Mouse (Mus musculus) kidney, postnatal 36 days (tissue): ENCODE measurements around the gene Szt2.

Experiments
- DNase-seq, 2 experiments: peaks; one replicate each; pipeline ENCODE4 v3.0.0; 2021 to 2022; ENCODE audit warnings: mixed read lengths in 2 of 2

The Szt2 gene

DNA sequence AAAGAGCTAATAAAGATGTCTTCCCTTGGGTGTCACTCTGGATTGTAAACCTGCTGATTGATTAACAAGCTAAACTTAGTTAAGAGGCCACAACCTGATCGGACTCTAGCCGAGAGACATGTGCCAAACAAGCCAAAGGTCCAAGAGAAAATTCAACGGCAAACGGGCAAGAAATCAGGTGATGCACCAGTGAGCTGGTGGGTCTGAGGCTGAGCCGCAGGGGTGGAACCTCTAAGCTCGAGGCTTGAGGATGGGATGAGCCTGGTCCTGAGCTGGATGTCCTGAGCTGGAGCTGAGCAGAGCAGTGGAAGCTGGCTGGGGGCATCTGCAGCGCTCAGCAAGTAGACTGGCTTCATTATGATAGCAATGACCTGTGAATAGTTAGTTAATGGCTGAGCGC is 51.6 kb downstream of the Szt2 start:
- DNase-seq: peak; percentile 70 to 81

DNA sequence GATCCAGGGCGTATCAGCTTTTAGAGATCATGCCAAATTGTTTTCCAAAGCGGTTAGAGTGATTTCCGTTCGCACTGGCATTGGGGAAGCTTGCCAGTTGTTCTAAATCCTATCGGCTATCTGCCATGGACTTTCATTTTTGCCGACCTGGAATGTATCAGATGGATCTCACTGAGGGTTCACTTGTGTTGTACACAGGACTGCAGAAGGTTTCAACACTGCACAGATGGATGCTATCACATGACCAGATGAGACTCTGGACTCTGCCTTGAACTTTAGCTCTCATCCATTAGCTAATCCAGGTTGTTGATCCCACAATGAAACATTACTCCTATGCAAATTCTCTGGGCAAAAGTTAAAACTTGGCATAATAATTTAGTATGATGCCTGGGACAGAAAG is 52.3 kb downstream of the Szt2 start:
- peak; percentile 61 to 87 for DNase-seq

DNA sequence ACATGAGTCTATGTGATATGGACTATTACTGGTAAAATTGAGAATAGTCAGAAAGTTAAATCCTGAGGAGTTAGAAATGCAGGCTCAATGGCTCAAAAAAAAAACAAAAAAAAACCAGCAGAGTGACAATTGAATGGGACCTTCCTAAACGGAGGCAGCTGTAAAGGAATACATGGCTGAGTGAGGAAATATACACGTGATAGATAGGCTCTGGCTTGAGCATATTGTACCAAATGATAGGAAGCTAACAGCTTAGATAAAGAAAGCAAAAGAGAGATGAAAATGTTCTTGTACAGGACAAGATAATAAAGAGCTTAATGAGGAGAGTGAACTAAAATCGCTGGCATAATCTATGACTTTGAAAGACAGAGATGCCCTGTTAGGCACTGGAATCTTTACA is 54.8 kb downstream of the Szt2 start:
- no peak for DNase-seq

DNA sequence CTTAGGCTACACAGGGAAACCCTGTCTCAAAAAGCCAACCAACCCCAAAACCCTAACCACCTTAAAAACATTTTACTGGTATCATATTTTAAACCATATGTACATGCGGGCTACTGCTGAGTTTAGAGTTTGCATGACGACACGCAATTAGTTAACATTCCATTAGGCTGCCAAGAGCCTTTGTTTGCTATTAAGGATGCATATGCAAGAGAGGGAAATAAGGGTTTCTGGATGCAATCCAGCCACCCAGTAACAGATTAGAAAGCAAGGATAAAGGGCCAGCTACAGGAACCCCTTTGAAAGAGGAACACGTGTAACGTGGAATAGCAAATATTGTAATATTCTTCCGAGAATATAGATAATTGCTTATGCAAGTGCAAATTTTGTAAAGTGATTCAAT is 55.4 kb downstream of the Szt2 start:
- no peak for DNase-seq

DNA sequence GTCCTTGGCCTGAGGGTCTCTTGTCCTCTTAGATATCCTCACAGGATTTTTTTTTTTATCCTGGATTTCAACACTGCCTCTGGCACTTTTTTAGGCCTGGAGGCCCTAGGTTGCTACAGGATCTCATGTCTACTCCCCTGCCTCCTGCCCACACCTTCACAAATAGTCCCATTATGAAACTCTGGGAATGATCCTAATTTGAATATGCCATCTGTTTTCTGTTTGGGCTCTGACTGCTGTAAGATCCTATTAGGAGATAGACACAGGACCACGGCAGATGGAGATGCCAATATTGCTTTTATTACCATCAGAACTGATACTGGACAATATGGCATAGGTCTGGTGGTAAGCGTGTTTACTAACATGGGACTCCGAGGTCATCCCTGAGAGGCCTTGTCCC is 57.2 kb downstream of the Szt2 start:
- no peak for DNase-seq

DNA sequence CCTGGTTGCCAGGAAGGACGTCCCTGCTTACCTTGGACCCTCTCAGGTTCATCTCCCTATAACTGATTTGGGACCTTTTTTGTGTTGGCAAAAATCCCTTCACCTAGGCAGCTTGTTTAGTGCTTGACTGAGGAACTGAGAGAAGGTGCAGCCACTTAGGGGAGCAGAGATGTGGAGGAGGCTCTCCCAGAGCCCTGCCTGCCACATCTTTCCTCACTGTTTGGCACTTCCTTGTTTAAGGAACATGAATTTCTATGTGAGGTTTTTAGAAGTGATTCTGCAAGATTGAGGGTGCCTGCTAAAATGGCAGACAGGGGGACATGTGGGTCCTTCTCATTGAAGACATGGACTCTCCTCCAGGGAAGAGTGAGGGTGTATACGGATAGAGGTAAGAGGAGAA is 58.2 kb downstream of the Szt2 start:
- DNase-seq: no peak

DNA sequence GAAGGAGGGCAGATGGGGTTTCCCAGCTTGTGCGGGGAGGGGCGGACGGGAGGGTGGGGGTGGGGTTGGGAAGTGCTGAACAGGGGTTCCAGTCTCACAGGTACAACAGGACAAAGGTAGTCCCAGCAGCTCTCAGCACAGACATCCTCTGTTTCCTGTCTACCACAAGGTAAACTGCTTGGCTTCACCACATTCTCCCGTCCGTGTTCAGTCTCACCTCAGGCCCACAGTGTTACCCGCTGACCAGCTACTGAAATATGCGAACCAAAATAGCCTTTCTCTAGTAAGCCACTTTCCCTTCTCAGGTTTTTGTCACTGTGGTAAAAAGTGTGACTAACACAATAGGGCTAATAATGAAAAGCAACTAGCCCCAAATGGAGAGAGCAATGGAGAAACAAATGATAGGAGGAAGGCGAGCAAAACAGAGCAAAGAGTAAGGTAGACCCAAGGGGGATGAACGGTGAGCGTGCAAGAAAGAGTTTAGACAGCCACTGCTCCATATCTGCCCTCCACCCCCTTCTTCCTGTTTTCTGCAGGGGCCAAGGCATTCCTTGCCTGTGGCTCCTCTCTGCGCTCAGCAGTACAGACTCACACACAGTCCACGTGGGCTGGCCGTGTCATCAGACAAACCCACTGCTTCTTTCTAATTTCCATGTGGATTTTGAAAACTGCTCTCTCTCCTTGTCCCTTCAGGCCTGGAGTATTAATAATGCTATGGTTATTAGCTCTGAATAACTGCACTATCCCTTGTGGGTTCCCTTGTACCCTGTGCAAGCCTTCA is 61.4 kb downstream of the Szt2 start:
- DNase-seq: no peak

DNA sequence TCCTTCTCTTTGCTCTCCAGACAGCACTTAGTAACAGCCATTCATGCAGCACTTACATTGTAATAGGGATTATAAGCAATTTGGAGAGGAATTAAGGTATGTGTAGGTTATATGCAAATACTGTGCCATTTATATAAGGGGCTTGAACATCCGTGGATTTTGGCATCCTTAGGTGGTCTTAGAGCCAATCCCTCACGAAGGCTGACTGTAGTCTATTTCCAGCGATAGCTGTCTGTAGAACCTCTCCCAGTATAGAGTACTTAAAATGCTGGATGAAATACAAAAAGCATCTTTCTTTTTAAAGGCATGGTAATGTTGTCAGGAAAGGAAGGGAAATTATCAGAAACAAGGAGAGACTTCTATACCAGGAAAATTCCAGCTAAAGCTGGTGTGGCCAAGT is 67.6 kb downstream of the Szt2 start:
- DNase-seq: no peak

DNA sequence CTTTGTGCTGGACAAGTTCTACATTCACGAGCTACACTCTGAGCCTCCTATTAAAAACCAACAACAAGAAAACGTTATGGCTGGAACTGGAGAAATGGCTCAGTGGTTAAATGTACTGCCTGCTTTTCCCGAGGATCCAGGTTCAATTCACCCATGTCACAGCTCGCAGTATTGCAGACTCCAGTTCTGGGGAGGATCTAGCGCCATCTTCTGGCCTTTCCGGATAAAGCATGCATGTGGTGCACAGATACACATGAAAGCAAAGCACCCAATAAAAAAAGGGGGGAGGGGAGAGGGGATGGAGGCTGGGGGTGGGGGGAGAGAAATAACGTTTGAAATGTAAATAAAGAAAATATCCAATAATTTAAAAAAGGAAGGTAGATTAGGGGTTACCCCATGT is 72.4 kb downstream of the Szt2 start:
- DNase-seq: peak; percentile 75 to 86

DNA sequence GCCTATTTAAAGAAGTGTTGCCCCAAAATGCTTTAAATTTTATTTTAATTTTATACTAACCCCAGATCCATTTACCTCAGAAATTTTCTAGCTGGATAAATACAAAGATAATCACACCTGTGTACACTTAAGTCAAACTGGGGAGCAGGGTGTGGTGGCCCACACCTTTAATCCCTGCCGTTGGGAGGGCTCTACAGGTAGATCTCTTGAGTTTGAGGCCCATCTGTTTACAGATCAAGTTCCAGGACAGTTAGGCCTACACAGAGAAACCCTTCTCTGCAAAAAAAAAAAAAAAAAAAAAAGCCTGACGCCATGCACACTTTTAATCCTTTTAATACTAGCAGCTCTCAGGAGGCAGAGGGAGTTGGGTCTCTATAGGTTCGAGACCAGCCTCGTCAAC is 73.1 kb downstream of the Szt2 start:
- no peak for DNase-seq

DNA sequence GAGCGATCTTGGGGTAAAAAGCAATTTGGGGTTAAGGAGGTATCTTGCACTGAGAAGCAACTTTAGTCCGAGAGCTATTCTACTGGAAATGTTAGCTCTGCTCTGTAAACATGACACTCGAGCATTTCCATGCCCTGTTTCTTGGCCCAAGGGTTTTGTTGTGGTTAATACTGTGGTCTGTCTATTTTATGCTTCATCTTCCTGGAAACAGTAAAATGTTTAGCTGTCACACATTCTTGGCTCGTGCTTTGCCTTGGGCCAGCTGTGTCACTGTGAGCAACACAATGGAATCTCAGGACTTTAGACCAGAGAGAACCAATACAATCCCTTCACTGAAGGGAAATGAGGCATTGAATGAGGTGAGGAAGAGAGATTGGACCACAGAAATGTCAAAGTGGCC is 77.3 kb downstream of the Szt2 start:
- DNase-seq: peak; percentile 53 to 56

DNA sequence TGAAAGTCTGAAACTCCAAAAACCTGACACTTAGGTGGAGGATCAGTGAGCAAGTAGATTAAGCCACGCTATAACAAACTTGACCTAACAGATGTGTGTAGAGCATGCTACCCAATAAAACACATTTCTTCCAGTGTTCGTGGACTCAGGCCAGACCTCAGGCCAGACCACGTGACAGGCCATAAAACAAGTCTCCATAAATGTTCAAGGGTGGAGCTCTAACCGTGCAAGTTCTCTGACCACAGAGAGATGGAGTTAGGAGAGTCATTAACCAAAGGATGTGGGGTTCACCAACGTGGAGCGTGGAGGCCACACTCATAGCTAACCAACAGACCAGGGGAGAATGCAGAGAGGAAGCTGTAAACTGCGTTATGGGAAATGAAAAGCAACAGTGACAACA is 82.6 kb downstream of the Szt2 start:
- DNase-seq: peak; percentile 63 to 66

DNA sequence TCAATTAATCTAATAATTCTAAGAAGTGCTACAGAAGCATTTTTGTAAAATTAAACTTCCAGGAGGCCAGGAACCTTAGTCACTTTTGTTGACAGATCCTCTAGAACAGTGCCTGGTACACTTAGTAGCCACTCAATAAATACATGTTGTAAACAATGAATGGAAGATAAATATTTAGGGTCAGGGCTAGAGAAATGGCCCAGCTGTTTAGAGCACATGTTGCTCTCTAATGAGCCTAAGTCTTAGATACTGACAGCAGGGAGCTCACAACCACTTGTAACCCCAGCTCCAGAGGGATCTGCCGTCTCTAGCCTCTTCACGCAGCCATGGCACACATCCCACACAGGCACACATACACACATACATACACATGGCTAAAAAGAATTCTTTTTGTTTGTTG is 88.4 kb downstream of the Szt2 start:
- DNase-seq: peak in 1 of 2 experiments; percentile 10

DNA sequence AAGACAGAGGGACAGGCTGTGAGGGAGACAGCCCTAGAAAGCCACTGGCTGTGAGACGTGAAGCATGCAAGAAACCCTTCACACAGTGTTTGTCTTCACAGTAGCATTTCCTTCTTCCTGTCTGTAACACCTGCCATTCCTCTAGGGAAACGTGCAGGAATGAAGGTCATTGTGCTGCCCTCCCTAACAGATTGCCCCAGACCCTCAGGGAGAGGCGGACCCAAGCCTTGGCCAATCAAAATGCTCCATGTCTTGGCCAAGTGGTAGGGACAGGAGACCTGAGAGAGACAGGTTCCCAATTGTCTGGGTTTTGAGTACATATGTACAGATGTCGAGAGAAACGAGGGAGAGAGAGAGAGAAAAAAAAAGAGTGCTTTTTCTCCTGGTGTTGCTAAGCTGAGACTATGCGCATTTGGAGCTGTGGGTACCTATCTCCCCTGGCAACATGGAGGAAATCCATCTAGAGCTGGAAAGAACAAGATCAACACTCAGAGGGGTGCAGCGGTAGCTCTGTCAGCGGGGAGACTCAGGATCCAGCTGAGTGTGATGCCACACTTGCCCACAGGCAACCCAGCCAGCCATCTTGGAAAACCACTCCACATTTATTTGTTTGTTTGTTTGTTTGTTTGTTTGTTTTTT is 89.2 kb downstream of the Szt2 start:
- DNase-seq: no peak

DNA sequence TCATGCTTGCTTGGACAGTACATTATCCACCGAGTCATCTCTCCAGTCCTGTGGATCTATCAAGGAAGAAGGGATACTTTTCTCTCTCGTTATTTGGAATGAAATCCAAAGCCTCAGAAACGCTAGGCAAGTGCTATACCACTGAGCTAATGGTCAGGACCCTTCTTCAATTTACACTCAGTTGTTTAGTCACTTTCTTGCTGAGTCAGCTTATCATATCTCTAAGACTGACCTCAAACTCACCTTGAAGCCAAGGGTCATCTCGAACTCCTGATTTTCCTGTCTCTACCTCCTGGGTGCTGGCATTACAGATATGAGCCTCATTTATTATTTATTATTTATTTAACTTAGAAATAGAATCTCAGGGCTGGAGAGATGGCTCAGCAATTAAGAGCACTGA is 92.4 kb downstream of the Szt2 start:
- DNase-seq: no peak

DNA sequence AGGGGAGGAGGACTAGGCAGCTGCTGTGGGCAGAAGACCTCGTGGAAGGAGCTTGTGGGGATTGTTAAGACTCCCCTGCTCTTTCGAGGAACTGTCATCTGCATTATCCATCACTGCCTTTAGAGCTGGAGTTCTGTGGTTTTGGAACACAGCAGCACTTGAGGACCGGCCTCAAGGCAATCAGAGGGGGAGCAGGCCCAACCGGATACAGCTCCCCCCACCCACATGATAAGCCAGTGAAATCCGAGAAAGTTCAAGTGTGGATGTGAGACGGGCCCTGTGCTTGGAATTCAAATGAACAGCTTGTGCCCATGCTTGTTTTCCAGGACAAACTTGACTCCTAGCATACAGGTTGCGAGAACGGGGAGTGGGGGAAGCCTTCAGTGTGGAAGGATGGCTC is 93.8 kb downstream of the Szt2 start:
- no peak for DNase-seq
